Mouse (Mus musculus): Measurements from ENCODE around the gene Chd4. TPM values are rescaled to one million over a fixed set of nuclear protein-coding genes. Genes with fewer than 3 reads are reported as not detected.
A peak's percentile ranks its signal among the peaks of the same experiment; 100 is the strongest.

Chd4 gene
- total and polyA plus RNA-seq, 3 experiments, result 93.0 to 232 (median 173) TPM

DNA sequence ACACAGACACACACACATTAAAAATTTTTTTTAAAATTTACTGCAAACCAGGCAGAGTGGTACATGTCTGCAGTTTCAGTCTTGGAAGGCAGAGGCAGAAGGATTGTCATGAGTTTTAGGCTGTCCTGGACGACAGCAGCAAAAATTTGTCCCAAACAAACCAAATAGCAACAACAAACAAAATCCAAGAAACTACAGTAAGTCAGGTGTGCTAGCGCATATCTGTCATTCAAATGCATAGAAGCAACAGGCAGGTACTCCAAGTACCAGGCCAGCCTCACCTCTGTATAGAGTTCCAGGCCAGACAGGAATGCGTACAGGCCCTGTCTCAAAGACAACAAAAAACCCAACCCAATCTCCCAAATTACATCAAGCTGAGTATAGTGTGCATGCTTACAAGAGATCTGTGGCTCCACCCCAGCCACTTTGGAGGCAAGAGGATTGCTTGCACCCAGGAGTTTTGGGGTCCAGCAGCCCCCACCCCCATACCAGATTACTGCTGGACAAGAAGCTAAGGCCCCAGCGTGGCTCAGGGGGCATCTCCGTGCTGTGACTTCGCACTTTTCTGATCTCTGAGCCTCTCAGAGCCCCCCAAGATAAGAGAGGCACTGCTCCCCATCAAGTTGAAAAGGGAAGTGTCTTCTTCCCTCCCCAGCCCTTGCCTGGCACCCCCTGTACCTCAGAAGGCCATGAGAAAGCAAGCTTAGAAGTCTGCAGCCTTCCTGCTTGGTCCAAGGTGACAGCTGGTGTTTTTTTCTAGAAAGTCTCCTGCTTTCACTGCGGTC lies 64.2 kb downstream of the Chd4 start:
- peak overlapping the region; percentile 51 for H3K9ac ChIP-seq (ENCODE audit: control insufficient read depth, low read depth, low read length, poor library complexity, severe bottlenecking)
- H3K27ac ChIP-seq (ENCODE audit: control insufficient read depth, low read depth, low read length), result peak overlapping the region; percentile 87
- peaks cover 0 to 42% of the 10 kb centered on the region in 2 experiments; a peak in 3 of 4 replicates for H3K36me3 ChIP-seq (ENCODE audit: control insufficient read depth in 1 of 2, insufficient read depth in 2 of 2, low read length in 2 of 2)
- DNase-seq (ENCODE audit: low read depth, low spot score), result peak; percentile 84
- H3K4me3 ChIP-seq (ENCODE audit: control insufficient read depth in 1 of 2, insufficient read depth in 1 of 2, low read depth in 2 of 2, low read length in 2 of 2), result no peak overlapping the region
- peaks cover 0 to 49% of the 10 kb centered on the region in 2 experiments for H3K4me1 ChIP-seq (ENCODE audit: control insufficient read depth in 1 of 2, insufficient read depth in 2 of 2, low read length in 2 of 2)
- no peaks in the 10 kb centered on the region for H3K9me3 ChIP-seq (replicated peaks; ENCODE audit: insufficient read depth, low read length)
- no peaks in the 10 kb centered on the region for H3K27me3 ChIP-seq (ENCODE audit: control insufficient read depth in 1 of 2, insufficient read depth in 2 of 2, low read length in 2 of 2)
- H3K79me2 ChIP-seq (ENCODE audit: control insufficient read depth, insufficient read depth, low read length, poor library complexity), result peaks cover 46% of the 10 kb centered on the region
- no peak for TF ChIP-seq KAT2A (conservative IDR thresholded peaks at IDR 0.05; ENCODE audit: low read depth, low read length)
- peak; percentile 61 for TF ChIP-seq SIN3A (IDR thresholded peaks at IDR 0.05; ENCODE audit: low read length)
- no peak for TF ChIP-seq USF1 (IDR thresholded peaks at IDR 0.05; ENCODE audit: low read depth, low read length)
- no peak for TF ChIP-seq NRF1 (IDR thresholded peaks at IDR 0.05; ENCODE audit: insufficient read depth, low read depth, low read length, poor library complexity, severe bottlenecking)
- no peak for TF ChIP-seq E2F4 (IDR thresholded peaks at IDR 0.05; ENCODE audit: borderline replicate concordance, low read depth, low read length)
- TF ChIP-seq MAZ (IDR thresholded peaks at IDR 0.05; ENCODE audit: low read depth, low read length), result peak; percentile 91
- no peak for TF ChIP-seq ELF1 (IDR thresholded peaks at IDR 0.05; ENCODE audit: low read depth, low read length)
- TF ChIP-seq UBTF (IDR thresholded peaks at IDR 0.05; ENCODE audit: borderline replicate concordance, insufficient read depth, low read depth, low read length), result no peak
- TF ChIP-seq GATA1 (IDR thresholded peaks at IDR 0.05; ENCODE audit: low read depth, low read length), result peak; percentile 64
- 0 out of 2 replicates have a peak, but pooled peaks have one; percentile 41 for TF ChIP-seq RCOR1 (IDR thresholded peaks at IDR 0.05; ENCODE audit: low read depth, low read length)
- peak; percentile 67; the same call in 1 of the 2 replicates for TF ChIP-seq ZNF384 (IDR thresholded peaks at IDR 0.05; ENCODE audit: low read depth, low read length)
- TF ChIP-seq CTCF (IDR thresholded peaks at IDR 0.05 in 2 of 3, conservative IDR thresholded peaks at IDR 0.05 in 1 of 3; ENCODE audit: control insufficient read depth in 1 of 3, insufficient read depth in 1 of 3, low read depth in 2 of 3, low read length in 3 of 3, poor library complexity in 1 of 3, severe bottlenecking in 1 of 3), result no peak
- TF ChIP-seq EP300 (IDR thresholded peaks at IDR 0.05; ENCODE audit: low read depth in 1 of 2, low read length in 2 of 2), result peak; percentile 53 to 79
- TF ChIP-seq POLR2AphosphoS5 (IDR thresholded peaks at IDR 0.05; ENCODE audit: borderline replicate concordance, low read depth, low read length), result no peak
- peak; percentile 65; the same call in 1 of the 2 replicates for TF ChIP-seq MYC (IDR thresholded peaks at IDR 0.05; ENCODE audit: low read depth, low read length)
- no peak for TF ChIP-seq ZMIZ1 (IDR thresholded peaks at IDR 0.05; ENCODE audit: low read depth, low read length)
- TF ChIP-seq CHD2 (IDR thresholded peaks at IDR 0.05; ENCODE audit: low read length), result no peak
- no peak for TF ChIP-seq MEF2A (IDR thresholded peaks at IDR 0.05; ENCODE audit: extremely low read depth, insufficient replicate concordance, low read depth, low read length, poor library complexity, severe bottlenecking)
- no peak for TF ChIP-seq TBP (IDR thresholded peaks at IDR 0.05; ENCODE audit: low read depth, low read length)
- peak; percentile 77 for TF ChIP-seq MAX (IDR thresholded peaks at IDR 0.05; ENCODE audit: low read length)
- no peak for TF ChIP-seq USF2 (IDR thresholded peaks at IDR 0.05; ENCODE audit: borderline replicate concordance in 1 of 2, insufficient read depth in 1 of 2, low read depth in 1 of 2, low read length in 2 of 2)
- no peak for TF ChIP-seq BHLHE40 (IDR thresholded peaks at IDR 0.05; ENCODE audit: borderline replicate concordance, low read depth, low read length)
- no peak for TF ChIP-seq MAFK (IDR thresholded peaks at IDR 0.05; ENCODE audit: borderline replicate concordance, low read depth, low read length)
- TF ChIP-seq CHD1 (IDR thresholded peaks at IDR 0.05; ENCODE audit: low read depth, low read length), result no peak
- TF ChIP-seq ZC3H11A (IDR thresholded peaks at IDR 0.05; ENCODE audit: low read depth, low read length), result no peak
- TF ChIP-seq MXI1 (IDR thresholded peaks at IDR 0.05; ENCODE audit: low read depth, low read length), result peak; percentile 29; the same call in 1 of the 2 replicates
- no peak for TF ChIP-seq HCFC1 (IDR thresholded peaks at IDR 0.05; ENCODE audit: low read depth, low read length)
- no peak for TF ChIP-seq TAL1 (IDR thresholded peaks at IDR 0.05; ENCODE audit: low read length)
- peak; percentile 63 for TF ChIP-seq GABPA (IDR thresholded peaks at IDR 0.05; ENCODE audit: low read depth, low read length)
- no peak; the same call in 1 of the 2 replicates for TF ChIP-seq NELFE (IDR thresholded peaks at IDR 0.05; ENCODE audit: low read depth, low read length)
- TF ChIP-seq SMC3 (IDR thresholded peaks at IDR 0.05; ENCODE audit: low read depth, low read length), result no peak
- no peak for TF ChIP-seq JUND (IDR thresholded peaks at IDR 0.05; ENCODE audit: low read depth, low read length)
- no peak for TF ChIP-seq MYB (IDR thresholded peaks at IDR 0.05; ENCODE audit: low read depth, low read length)
- TF ChIP-seq ETS1 (IDR thresholded peaks at IDR 0.05; ENCODE audit: low read depth, low read length), result peak; percentile 63
- TF ChIP-seq TCF12 (IDR thresholded peaks at IDR 0.05; ENCODE audit: low read depth, low read length), result 0 out of 2 replicates have a peak, but pooled peaks have one; percentile 40
